Mouse (Mus musculus): Measurements from ENCODE around the gene Olfr1348. TPM values are rescaled to one million over a fixed set of nuclear protein-coding genes. Genes with fewer than 3 reads are reported as not detected.

Gene Olfr1348
- not detected for polyA plus RNA-seq (2012; fragmentation: generic; extraction: Trizol)

GRCm38 (mm10) chr7:6508648-6509047 is at the start of gene Olfr1348:
Gene Olfr1348, minus strand, starts transcription at chr7:6508748.

GRCm38 (mm10) chr7:6522850-6523249 is 14.3 kb upstream of the Olfr1348 start, which contains the start of gene Olfr1349:
Gene Olfr1349, minus strand, starts transcription at chr7:6522950.

GRCm38 (mm10) chr7:6499655-6500054 is 8.9 kb downstream of the Olfr1348 start, which contains the start of gene Olfr1347:
Gene Olfr1347, minus strand, starts transcription at chr7:6499755.

DNA sequence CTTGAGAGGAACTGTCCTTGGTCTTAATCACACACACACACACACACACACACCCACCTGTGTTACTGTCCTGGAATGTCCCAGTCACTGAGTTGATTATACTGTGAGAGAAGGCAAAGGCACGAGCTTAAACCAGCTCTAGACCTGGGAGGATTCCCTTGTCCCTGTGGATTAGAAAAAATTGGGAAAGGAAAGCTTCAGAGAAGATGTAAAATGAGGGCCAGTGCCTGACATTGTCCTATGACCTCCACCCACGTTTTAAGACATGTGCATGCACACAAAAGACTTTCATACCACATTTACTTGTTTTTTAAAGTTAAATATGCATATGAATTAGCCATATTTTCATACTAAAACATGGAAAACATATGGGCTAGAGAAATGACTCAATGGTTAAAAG is 21.7 kb downstream of the Olfr1348 start, which contains the start of gene Olfr5:
Olfr5 (minus strand) TSS at position 101 of the 400 bp plus-strand sequence.

GRCm38 (mm10) chr7:6466951-6467350 is 41.6 kb downstream of the Olfr1348 start, which contains the start of gene Olfr1346:
Gene Olfr1346, plus strand, starts transcription at chr7:6467101.

GRCm38 (mm10) chr7:6455868-6456267 is 52.7 kb downstream of the Olfr1348 start, which contains the start of gene Olfr1336:
Gene Olfr1336, plus strand, starts transcription at chr7:6456168.

Other genes starting within 250 kb of the Olfr1348 start
- 1 to 10 TPM in 1 of 2 experiments, under 1 TPM in 1; 0.18 to 1.0 TPM for gene Zfp667, start 222.2 kb downstream of the Olfr1348 start, polyA plus RNA-seq (2012; fragmentation: generic; extraction: Trizol)
- gene Zfp583, start 177.5 kb downstream of the Olfr1348 start, polyA plus RNA-seq (2012; fragmentation: generic; extraction: Trizol) = under 1 TPM in 1 of 2 experiments, not detected in 1; 0.04 TPM
- not detected for gene Gm3854, start 165.0 kb downstream of the Olfr1348 start, polyA plus RNA-seq (2012; fragmentation: generic; extraction: Trizol)
- under 1 TPM; 0.05 to 0.53 TPM for gene Zfp78, start 145.5 kb downstream of the Olfr1348 start, polyA plus RNA-seq (2012; fragmentation: generic; extraction: Trizol)
- 1 to 10 TPM in 1 of 2 experiments, under 1 TPM in 1; 0.37 to 4.0 TPM for gene Zfp28, start 125.5 kb downstream of the Olfr1348 start, polyA plus RNA-seq (2012; fragmentation: generic; extraction: Trizol)
- under 1 TPM in 1 of 2 experiments, not detected in 1; 0.06 TPM for gene Smim17, start 110.0 kb downstream of the Olfr1348 start, polyA plus RNA-seq (2012; fragmentation: generic; extraction: Trizol)
- gene Gm20715, start 98.5 kb downstream of the Olfr1348 start, polyA plus RNA-seq (2012; fragmentation: generic; extraction: Trizol) = under 1 TPM in 1 of 2 experiments, not detected in 1; 0.01 TPM
- gene Olfr1344, start 70.1 kb downstream of the Olfr1348 start, polyA plus RNA-seq (2012; fragmentation: generic; extraction: Trizol) = not detected
- not detected for gene Olfr1336, start 52.6 kb downstream of the Olfr1348 start, polyA plus RNA-seq (2012; fragmentation: generic; extraction: Trizol)
- not detected for gene Olfr1346, start 41.6 kb downstream of the Olfr1348 start, polyA plus RNA-seq (2012; fragmentation: generic; extraction: Trizol)
- gene Olfr5, start 21.8 kb downstream of the Olfr1348 start, polyA plus RNA-seq (2012; fragmentation: generic; extraction: Trizol) = not detected
- gene Olfr1347, start 9.0 kb downstream of the Olfr1348 start, polyA plus RNA-seq (2012; fragmentation: generic; extraction: Trizol) = not detected
- gene Olfr1349, start 14.2 kb upstream of the Olfr1348 start, polyA plus RNA-seq (2012; fragmentation: generic; extraction: Trizol) = under 1 TPM in 1 of 2 experiments, not detected in 1; 0.02 TPM
- gene Olfr1350, start 56.1 kb upstream of the Olfr1348 start, polyA plus RNA-seq (2012; fragmentation: generic; extraction: Trizol) = not detected
- not detected for gene Zim1, start 187.7 kb upstream of the Olfr1348 start, polyA plus RNA-seq (2012; fragmentation: generic; extraction: Trizol)
- not detected for gene Peg3, start 221.7 kb upstream of the Olfr1348 start, polyA plus RNA-seq (2012; fragmentation: generic; extraction: Trizol)
- gene Usp29, start 221.8 kb upstream of the Olfr1348 start, polyA plus RNA-seq (2012; fragmentation: generic; extraction: Trizol) = not detected